Mouse (Mus musculus) brain, adult 2 months (tissue): ENCODE data around the gene Gnpda2.

Source experiments
- DNase-seq: peaks from one replicate; pipeline ENCODE4 v3.0.0; 2011; ENCODE audit warnings: low read depth, low spot score

The Gnpda2 gene

GRCm38 (mm10) chr5:69591640-69592461 lies at the start of gene Gnpda2:
Gene Gnpda2, minus strand, starts transcription at chr5:69592340.
- DNase-seq, result peak; percentile 97

DNA sequence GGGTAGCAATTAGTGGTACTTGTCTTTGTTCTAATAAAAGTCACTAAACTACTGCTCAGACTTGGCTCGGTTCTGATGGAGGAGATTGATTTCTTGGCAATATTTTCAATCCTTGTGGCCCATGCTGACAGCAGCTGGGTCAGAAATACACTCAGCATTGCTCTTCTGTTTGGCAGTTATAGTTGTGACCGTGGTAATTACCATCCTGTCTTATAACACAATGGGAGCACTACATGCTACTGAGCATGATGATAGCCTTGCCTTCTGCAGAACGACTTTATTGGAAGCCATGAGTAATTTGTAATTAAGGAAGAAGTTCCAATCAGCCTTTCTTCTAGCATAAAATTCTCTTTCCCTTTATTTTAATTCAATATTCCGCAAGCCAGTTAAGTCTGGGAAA lies 42.6 kb upstream of the Gnpda2 start:
- peak; percentile 56 for DNase-seq

GRCm38 (mm10) chr5:69620899-69621298 lies 28.8 kb upstream of the Gnpda2 start:
- DNase-seq, result peak; percentile 32

- peak; percentile 51 for DNase-seq
Observed at GRCm38 (mm10) chr5:69613209-69613796, 21.2 kb upstream of the Gnpda2 start.

- peak; percentile 59 for DNase-seq
Observed at GRCm38 (mm10) chr5:69601027-69601426, 8.9 kb upstream of the Gnpda2 start.

- peak; percentile 43 for DNase-seq
Observed at GRCm38 (mm10) chr5:69557404-69557935, 34.7 kb downstream of the Gnpda2 start.

DNA sequence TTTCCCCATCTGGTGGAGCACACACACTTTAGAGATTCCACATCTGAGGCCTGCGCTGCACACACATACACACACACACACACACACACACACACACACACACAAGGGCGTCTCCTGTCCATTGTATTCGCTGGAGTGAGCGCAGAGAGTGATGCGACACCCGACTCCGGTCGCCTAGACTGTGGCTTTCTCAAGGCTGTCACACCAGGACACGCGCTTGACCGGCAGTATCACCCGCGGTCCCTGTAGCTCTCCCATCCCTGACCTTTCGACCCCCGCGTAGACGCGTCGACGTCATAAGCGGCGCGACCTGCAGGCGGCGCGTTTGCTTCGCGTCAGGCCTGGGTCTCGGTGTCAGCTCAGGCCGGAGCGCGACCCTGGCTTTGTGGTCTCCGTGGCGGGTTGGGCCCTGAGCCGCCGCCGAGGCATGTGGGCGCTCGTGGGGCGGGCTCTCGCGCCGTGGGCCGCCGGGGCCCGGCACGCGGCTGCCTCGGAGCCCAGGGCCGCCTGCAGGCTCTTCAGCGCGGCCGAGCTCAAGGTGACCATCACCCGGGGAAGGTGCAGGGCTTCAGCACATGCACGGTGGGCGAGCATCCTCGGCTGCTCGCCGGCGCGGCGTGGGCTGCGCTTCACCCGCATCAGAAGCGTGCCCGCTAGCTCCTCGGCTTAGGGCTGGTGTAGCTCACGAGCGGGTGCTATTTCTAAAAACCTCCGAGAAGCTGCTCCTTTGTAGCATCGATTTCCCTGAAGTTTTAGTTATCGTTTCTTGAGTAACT lies 35.3 kb downstream of the Gnpda2 start, which contains the start of gene Guf1:
Guf1 (plus strand) TSS at position 296 of the 776 bp plus-strand sequence.
- DNase-seq, result peak; percentile 97

- peak; percentile 80 for DNase-seq
Observed at GRCm38 (mm10) chr5:69542489-69542888, 49.7 kb downstream of the Gnpda2 start, which contains the start of gene Yipf7. Gene Yipf7, minus strand, starts transcription at chr5:69542648.

DNA sequence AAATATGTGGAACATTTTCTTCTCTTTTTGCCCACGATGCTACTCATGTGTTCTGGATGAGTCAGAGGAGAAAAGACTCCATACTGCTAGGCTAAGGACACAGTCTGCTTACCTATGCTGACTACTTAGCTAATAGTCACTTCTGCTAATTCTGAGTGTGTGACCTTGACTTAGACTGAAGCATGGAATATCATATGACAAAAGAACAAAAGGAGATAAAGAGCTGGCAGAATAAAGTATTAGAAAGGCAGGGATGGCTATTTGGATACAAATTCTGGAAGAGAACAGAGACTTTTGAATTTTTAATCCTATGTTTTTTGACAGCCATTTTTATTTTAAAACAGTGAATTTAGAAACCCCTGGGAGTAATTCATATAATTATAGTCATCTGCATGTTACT lies 50.5 kb downstream of the Gnpda2 start:
- DNase-seq, result peak; percentile 52

GRCm38 (mm10) chr5:69523944-69524343 lies 68.2 kb downstream of the Gnpda2 start:
- no peak for DNase-seq
